Mouse (Mus musculus): ENCODE data around the gene Rsph10b.

- TF ChIP-seq MAX (IDR thresholded peaks at IDR 0.05; ENCODE audit: low read depth) (no peak), POLR2A (IDR thresholded peaks at IDR 0.05; ENCODE audit: insufficient read length, low read depth) (no peak), MYOG (IDR thresholded peaks at IDR 0.05; ENCODE audit: control insufficient read depth in 1 of 3, insufficient read depth in 1 of 3, insufficient read length in 2 of 3, low read depth in 2 of 3) (no peak), USF1 (IDR thresholded peaks at IDR 0.05; ENCODE audit: low read depth) (no peak), MYOD1 (IDR thresholded peaks at IDR 0.05; ENCODE audit: control insufficient read depth in 1 of 3, insufficient read length in 2 of 3, low read depth in 2 of 3) (no peak), POLR2AphosphoS2 (IDR thresholded peaks at IDR 0.05; ENCODE audit: insufficient read length, low read depth) (no peak), CEBPB (IDR thresholded peaks at IDR 0.05; ENCODE audit: insufficient read depth, poor library complexity, severe bottlenecking) (no peak), TCF12 (IDR thresholded peaks at IDR 0.05; ENCODE audit: insufficient read depth, poor library complexity, severe bottlenecking) (no peak), REST (IDR thresholded peaks at IDR 0.05; ENCODE audit: insufficient read depth, insufficient read length) (no peak), TCF3 (IDR thresholded peaks at IDR 0.05; ENCODE audit: insufficient read length, low read depth) (no peak)
These were observed at the start of gene Rsph10b for GRCm38 (mm10) chr5:143932831-143933230.

Measured in myocyte (in vitro differentiated cells).